Mouse (Mus musculus): ENCODE data around the gene Rhobtb3. TPM values are rescaled to one million over a fixed set of nuclear protein-coding genes. Genes with fewer than 3 reads are reported as not detected.
"Not testable (repeated sequence)": the region's sequence is repeated elsewhere in the genome, so short reads cannot be mapped to it uniquely, and the experiment has no call there.

Rhobtb3 gene
- total RNA-seq, 2 experiments from 2014 or later = 6.6 to 9.1 TPM

DNA sequence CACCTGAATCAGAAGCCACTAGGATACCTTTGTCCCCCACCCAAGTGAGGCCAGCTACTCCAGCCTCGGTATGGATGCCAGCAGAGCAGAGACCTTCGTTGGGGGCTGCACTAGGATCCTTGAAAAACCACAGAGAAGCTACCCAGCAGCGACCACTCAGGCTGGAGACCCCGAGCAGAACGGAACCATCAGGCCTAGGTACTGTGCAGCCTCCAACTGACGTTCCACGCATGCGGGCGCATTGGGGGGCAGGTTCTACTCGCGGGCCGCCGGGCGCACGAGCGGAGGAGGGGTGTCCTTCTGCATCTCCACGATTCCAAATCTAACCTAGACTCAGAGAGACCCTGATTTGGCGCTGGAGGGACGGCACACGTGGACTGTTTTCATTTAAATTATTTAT lies 13.7 kb downstream of the Rhobtb3 start:
- ATAC-seq (replicated peaks; ENCODE audit: poor library complexity) = no peak

- not testable (repeated sequence) for ATAC-seq (replicated peaks; ENCODE audit: poor library complexity)
Observed at GRCm38 (mm10) chr13:75929071-75929470, 14.7 kb downstream of the Rhobtb3 start.

GRCm38 (mm10) chr13:75927951-75928350 lies 15.8 kb downstream of the Rhobtb3 start:
- no peak for ATAC-seq (replicated peaks; ENCODE audit: poor library complexity)

- no peak for ATAC-seq (replicated peaks; ENCODE audit: poor library complexity)
Observed at GRCm38 (mm10) chr13:75914151-75914550, 29.6 kb downstream of the Rhobtb3 start.

DNA sequence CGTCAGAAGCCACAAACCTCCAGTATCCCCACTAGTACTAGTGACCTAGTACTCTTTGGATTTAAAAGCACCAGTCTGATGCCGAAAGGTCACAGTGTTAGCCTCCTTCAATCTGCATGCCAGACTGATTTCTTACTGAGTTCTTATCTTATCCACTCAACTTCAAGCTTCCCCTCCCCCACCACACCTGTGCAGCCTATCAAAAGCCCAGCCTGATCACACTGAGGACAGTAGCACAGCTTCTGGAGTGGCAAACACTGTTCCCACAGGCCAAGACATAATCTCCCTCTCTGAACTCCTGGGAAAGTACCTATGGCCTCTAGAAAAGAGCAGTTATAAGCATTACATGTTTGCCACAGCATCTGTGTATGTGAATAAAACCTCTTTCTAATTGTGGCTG lies 35.5 kb downstream of the Rhobtb3 start:
- no peak for ATAC-seq (replicated peaks; ENCODE audit: poor library complexity)

DNA sequence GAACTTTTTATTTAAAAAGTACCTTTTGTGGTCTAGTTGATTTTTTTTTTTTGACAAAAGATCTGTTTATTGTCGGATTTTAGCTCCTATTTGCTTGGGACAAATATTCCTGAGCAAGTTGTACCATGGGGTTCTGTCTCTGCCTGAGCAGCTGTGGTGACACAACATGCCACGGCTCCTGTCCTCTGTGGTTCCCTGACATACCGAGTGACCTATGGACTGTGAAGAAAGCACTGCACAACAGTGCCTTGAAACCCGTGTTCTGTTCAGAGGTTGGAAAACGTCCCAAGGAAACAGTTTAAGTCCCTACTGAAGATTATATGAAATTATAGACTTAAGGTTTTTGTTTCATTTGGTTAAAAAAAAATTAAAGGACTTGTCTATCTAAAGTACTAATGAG lies 36.6 kb downstream of the Rhobtb3 start:
- ATAC-seq (replicated peaks; ENCODE audit: poor library complexity) = no peak

- ATAC-seq (replicated peaks; ENCODE audit: poor library complexity) = no peak
Observed at GRCm38 (mm10) chr13:75904660-75905059, 39.1 kb downstream of the Rhobtb3 start.

GRCm38 (mm10) chr13:75900928-75901327 lies 42.8 kb downstream of the Rhobtb3 start:
- not testable (repeated sequence) for ATAC-seq (replicated peaks; ENCODE audit: poor library complexity)

- peak; percentile 95 for ATAC-seq (replicated peaks; ENCODE audit: poor library complexity)
Observed at GRCm38 (mm10) chr13:75892876-75893275, 50.8 kb downstream of the Rhobtb3 start.

DNA sequence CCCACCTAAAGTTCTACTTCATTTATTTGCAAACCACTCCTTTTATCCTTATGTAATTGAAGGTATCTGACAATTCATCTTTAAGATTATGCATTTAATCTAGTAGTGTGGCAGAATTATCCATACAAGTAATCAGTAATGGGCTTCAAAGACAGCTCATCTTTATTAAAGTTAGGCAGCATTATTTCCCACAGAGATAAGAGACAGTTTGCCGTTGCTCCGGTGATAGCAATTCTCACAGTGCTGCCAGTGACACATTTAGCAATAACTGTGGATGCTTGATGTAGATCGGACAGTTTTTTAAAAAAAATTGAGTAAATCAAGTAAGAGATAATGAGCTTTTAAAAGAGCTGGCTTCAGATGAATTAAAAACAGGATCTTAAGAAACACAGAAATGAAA lies 51.4 kb downstream of the Rhobtb3 start:
- ATAC-seq (replicated peaks; ENCODE audit: poor library complexity) = peak; percentile 51

DNA sequence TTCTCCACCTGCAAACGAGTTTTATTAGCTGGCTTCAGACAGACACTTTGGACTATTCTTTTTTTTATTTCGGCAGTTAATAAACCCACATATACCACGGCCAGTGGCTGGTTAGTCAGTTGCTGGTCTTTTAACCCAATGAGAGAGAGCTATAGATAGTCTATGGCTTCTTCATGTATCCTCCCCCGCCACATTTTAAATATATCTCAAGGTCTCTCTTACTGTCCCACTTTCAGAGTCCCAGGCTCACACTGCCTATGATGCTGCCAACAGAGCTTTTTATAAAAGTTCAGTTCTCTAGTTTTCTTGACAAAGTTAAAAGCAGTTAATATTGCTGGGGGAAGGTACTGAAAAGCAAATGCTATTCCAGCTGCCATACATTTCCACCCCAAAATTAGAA lies 51.9 kb downstream of the Rhobtb3 start:
- ATAC-seq (replicated peaks; ENCODE audit: poor library complexity) = no peak

- no peak for ATAC-seq (replicated peaks; ENCODE audit: poor library complexity)
Observed at GRCm38 (mm10) chr13:75883792-75884191, 59.9 kb downstream of the Rhobtb3 start.

GRCm38 (mm10) chr13:75880501-75880900 lies 63.2 kb downstream of the Rhobtb3 start:
- ATAC-seq (replicated peaks; ENCODE audit: poor library complexity) = no peak

GRCm38 (mm10) chr13:75879756-75880155 lies 64.0 kb downstream of the Rhobtb3 start:
- ATAC-seq (replicated peaks; ENCODE audit: poor library complexity) = no peak

DNA sequence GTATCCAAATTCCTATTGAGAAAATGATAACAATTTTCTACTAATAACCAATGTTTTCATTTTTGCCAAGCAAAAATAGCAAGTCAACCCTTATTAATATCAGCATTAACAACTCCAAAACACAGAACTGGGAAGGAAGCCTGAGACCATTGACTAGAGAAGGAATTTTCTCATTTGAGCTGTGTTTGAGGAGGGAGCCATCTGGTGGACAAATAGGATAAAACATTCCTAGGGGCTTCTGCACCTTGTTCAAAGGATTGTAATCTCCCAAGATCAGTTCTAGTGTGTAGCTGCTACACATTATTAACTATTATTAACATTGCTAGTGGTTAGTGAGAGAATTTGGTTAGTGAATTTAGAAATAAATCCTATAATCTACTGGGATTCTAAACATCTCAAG lies 65.8 kb downstream of the Rhobtb3 start:
- peak; percentile 92 for ATAC-seq (replicated peaks; ENCODE audit: poor library complexity)

- ATAC-seq (replicated peaks; ENCODE audit: poor library complexity) = no peak
Observed at GRCm38 (mm10) chr13:75876592-75876991, 67.1 kb downstream of the Rhobtb3 start.

DNA sequence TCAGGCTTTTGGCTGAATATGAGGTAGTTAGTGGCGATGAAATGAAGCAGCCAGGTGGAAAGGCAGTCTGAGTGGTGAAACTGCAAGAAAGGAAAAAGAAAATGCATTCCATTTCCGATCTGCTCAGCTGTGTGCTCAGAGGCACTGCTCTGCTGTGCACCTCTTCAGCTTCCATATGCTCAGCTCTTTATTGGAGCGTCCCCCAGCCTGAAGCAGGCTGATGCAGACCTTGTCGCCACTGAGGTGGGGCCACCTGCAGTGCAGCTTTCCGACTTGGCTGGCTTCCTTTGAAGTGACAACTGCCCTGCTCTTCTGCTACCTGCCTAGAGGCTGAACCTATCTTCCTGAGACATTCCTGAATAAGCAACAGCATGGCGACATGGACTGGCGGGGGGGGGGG lies 67.5 kb downstream of the Rhobtb3 start:
- ATAC-seq (replicated peaks; ENCODE audit: poor library complexity) = not testable (repeated sequence)

DNA sequence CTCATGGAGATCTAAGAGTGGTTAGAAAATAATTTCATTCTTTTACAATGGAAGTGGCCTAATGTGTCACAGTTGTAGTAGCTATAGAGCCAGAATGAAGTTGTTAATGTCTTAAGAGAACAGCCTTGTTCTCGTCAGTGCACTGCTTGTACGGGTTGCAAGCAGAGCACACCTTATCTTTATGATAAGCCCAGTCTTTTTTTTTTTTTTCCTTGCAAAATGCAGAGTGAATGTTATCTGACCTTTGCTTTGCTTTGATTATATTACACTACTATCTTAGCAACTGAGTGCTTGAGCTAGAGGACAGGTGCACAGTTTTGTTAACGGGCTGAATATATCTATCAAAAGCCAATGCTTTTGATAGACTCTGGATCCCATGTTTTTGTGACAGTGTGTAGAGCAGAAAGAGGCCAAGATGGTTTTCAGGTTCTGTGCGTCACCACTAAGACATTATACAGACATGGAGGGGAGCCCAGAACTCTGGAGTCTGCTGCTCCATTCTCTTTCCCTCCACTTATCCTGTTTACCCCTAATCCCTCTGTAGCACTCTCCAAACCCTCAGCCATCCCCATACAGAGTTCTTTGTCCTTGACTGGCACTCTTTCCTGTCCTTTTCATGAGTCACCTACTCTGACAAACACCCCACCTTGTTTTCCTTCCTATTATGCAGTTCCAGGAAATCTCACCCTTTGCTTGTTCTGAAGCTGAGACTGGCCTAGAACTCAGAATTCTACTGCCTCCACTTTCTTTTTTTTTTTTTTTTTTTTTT lies 68.9 kb downstream of the Rhobtb3 start:
- ATAC-seq (replicated peaks; ENCODE audit: poor library complexity) = no peak

DNA sequence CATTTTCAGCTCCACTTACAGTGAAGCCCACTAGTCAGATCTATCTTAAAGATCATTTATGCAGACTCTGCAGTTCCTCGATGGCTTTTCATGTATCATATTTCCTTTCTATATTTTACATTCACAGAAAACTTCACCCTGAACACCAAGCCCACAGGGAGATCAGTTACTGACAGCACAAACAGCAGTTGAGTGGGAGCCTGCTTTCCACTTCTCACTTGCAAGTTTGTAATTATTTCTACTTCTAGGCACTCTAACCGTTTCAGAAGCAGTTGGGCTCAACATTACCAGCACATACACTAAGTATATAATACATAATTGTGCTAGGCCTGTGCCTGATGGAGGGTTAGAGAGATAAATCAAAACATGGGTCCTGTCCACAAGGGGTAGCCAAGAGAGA lies 75.8 kb downstream of the Rhobtb3 start:
- ATAC-seq (replicated peaks; ENCODE audit: poor library complexity) = no peak

GRCm38 (mm10) chr13:75865486-75866184 lies 78.1 kb downstream of the Rhobtb3 start:
- ATAC-seq (replicated peaks; ENCODE audit: poor library complexity) = peak; percentile 100

GRCm38 (mm10) chr13:75859264-75859844 lies 84.4 kb downstream of the Rhobtb3 start:
- ATAC-seq (replicated peaks; ENCODE audit: poor library complexity) = no peak

DNA sequence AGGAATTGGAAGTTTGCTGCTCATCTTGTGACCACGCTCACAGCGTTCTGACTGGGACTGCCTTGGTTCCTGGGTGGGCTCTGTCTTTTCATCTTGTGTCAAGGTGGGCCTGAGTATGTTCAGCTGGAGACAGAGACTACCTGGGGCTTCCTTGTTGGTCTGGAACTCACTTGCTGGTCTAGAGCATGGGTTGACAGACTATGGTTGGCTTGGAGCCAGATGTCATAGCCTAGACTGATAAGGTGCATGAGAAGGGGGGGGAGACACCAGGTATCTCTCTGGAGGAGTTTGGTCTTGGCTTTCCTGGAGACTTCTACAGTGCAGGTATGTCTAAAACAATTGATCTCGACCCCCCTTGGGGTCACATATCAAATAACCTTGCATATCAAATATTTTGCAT lies 90.6 kb downstream of the Rhobtb3 start:
- no peak; the same call in 1 of the 2 replicates for ATAC-seq (replicated peaks; ENCODE audit: poor library complexity)

Measured in megakaryocyte progenitor cell, adult 5-6 weeks (primary cell).